Mouse (Mus musculus): ENCODE results near the gene Golph3l. TPM values are rescaled to one million over a fixed set of nuclear protein-coding genes. Genes with fewer than 3 reads are reported as not detected.
"Not testable (repeated sequence)": the region's sequence is repeated elsewhere in the genome, so short reads cannot be mapped to it uniquely, and the experiment has no call there.

Gene Golph3l
- 33.6 and 35.9 TPM in 2 replicates for total RNA-seq (2021)
- long read RNA-seq, experiment 1, transcript Golph3l-207 (5 exons, 2,836 nt), result major isoform, 30 of 33 reads
- long read RNA-seq, experiment 1, partial matches to known transcripts, result 1 of 33 reads
- long read RNA-seq, experiment 1, other reads (novel, unspliced or antisense), result 1 of 33 reads
- long read RNA-seq, experiment 2, transcript Golph3l-207 (5 exons, 2,836 nt), result major isoform, 10 of 11 reads
- long read RNA-seq, experiment 2, partial matches to known transcripts, result 0 of 11 reads
- long read RNA-seq, experiment 2, other reads (novel, unspliced or antisense), result 1 of 11 reads

- DNase-seq, result peak; percentile 96
These were observed at the start of gene Golph3l for GRCm38 (mm10) chr3:95588604-95589086. Gene Golph3l, plus strand, starts transcription at chr3:95588934.

GRCm38 (mm10) chr3:95538936-95539335 is 49.8 kb upstream of the Golph3l start:
- DNase-seq, result peak; percentile 18

GRCm38 (mm10) chr3:95539837-95540236 is 48.9 kb upstream of the Golph3l start:
- no peak for DNase-seq

GRCm38 (mm10) chr3:95541186-95541585 is 47.5 kb upstream of the Golph3l start:
- not testable (repeated sequence) for DNase-seq

- no peak for DNase-seq
These were observed 46.6 kb upstream of the Golph3l start for GRCm38 (mm10) chr3:95542171-95542570.

- DNase-seq, result no peak
These were observed 45.8 kb upstream of the Golph3l start for GRCm38 (mm10) chr3:95542981-95543380.

- no peak for DNase-seq
These were observed 38.6 kb upstream of the Golph3l start for GRCm38 (mm10) chr3:95550176-95550575.

GRCm38 (mm10) chr3:95553986-95554385 is 34.7 kb upstream of the Golph3l start:
- DNase-seq, result peak; percentile 43

- no peak for DNase-seq
These were observed 29.3 kb upstream of the Golph3l start, which contains the start of gene Hormad1 for GRCm38 (mm10) chr3:95559437-95559836. Gene Hormad1, plus strand, starts transcription at chr3:95559677.

GRCm38 (mm10) chr3:95560738-95561137 is 28.0 kb upstream of the Golph3l start:
- no peak for DNase-seq

GRCm38 (mm10) chr3:95561826-95562225 is 26.9 kb upstream of the Golph3l start:
- DNase-seq, result no peak

GRCm38 (mm10) chr3:95569585-95569984 is 19.1 kb upstream of the Golph3l start:
- no peak for DNase-seq

GRCm38 (mm10) chr3:95587754-95588603 is 755 bp upstream of the Golph3l start:
- DNase-seq, result no peak

- no peak for DNase-seq
These were observed 10.0 kb downstream of the Golph3l start for GRCm38 (mm10) chr3:95598734-95599133.

- DNase-seq, result no peak
These were observed 12.6 kb downstream of the Golph3l start for GRCm38 (mm10) chr3:95601287-95601686.

- no peak for DNase-seq
These were observed 17.4 kb downstream of the Golph3l start for GRCm38 (mm10) chr3:95606096-95606495.

GRCm38 (mm10) chr3:95609195-95609594 is 20.5 kb downstream of the Golph3l start:
- no peak for DNase-seq

GRCm38 (mm10) chr3:95613996-95614395 is 25.3 kb downstream of the Golph3l start:
- DNase-seq, result no peak

GRCm38 (mm10) chr3:95618511-95618910 is 29.8 kb downstream of the Golph3l start:
- DNase-seq, result no peak

GRCm38 (mm10) chr3:95621241-95621640 is 32.5 kb downstream of the Golph3l start:
- DNase-seq, result no peak

GRCm38 (mm10) chr3:95622421-95622820 is 33.7 kb downstream of the Golph3l start:
- DNase-seq, result not testable (repeated sequence)

GRCm38 (mm10) chr3:95623551-95623950 is 34.8 kb downstream of the Golph3l start:
- no peak for DNase-seq

GRCm38 (mm10) chr3:95623991-95624515 is 35.3 kb downstream of the Golph3l start:
- DNase-seq, result not testable (repeated sequence)

Measured in adrenal gland, postnatal 14 days (tissue).